Mouse (Mus musculus): Measurements from ENCODE around the gene Galnt2. TPM values are rescaled to one million over a fixed set of nuclear protein-coding genes. Genes with fewer than 3 reads are reported as not detected.

The Galnt2 gene
- polyA plus RNA-seq, 1 experiment = 11.5 TPM

DNA sequence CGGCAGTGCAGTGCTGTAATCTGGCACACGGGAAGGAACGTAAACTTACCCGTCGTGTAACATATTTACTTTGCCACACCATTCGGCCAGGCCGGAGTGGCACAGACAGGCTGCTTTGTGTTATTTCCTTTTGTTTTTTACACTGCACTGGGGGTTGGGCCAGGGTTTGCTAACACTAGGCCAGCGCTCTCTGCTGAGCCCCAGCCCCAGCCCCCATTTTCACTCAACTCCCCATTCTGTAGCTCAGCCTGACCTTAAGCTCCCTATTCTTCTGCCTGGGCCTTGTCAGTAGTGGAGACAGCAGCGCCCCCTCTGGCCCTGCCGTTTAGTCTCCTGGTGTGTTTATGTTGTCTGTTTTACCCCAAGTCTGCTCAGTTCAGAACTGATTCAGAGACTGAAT is 83.6 kb downstream of the Galnt2 start:
- H3K27ac ChIP-seq (ENCODE audit: control insufficient read depth, insufficient read depth, low read depth, low read length, poor library complexity) = no peak overlapping the region
- WGBS = 79% methylated on average over 10 of the region's 10 CpGs
- no peaks in the 10 kb centered on the region; the same call in 1 of the 2 replicates for H3K4me1 ChIP-seq (ENCODE audit: control insufficient read depth, insufficient read depth, low read length)

DNA sequence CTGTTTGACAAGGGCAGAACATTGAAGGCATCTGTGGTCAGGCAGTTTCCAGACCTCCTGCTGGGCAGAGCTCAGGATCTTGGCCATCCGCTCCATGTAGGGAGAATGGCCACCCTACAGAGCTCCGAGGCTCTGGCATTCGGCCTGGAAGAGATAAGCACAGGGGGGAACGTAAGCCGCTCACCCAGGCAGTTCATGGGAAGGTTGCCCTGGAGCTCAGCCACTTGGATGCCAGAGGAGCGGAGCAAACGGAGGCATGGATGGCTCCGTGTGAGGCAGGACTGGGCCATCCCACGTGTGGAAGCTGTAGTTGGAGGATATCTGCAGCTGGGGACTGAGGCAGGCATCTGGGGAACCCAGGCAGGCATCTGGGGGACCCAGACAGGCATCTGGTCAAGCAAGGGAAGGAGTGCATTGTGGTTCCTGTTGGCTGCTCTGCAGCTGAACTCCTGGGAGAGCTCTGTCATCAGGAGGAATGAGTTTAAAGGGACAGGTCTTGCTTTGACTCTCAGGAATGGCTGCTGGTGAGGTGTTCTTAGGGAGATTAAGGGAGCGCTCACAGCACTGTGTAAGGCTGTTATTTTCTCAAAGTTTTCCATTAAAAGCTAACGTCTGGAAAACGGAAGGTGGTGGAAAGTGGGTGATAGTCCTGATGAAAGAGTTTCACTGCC is 85.4 kb downstream of the Galnt2 start:
- H3K4me1 ChIP-seq (ENCODE audit: control insufficient read depth, insufficient read depth, low read length) = no peaks in the 10 kb centered on the region; the same call in 1 of the 2 replicates
- TF ChIP-seq POLR2A (IDR thresholded peaks at IDR 0.05; ENCODE audit: borderline replicate concordance, control insufficient read depth, low read depth, low read length) = no peak
- no peak for TF ChIP-seq CTCF (IDR thresholded peaks at IDR 0.05; ENCODE audit: control insufficient read depth, insufficient read depth, low read length)

More for the DNA sequence above, 83.6 kb downstream of the Galnt2 start:
- no peak for TF ChIP-seq POLR2A (IDR thresholded peaks at IDR 0.05; ENCODE audit: borderline replicate concordance, control insufficient read depth, low read depth, low read length)
- 0 out of 2 replicates have a peak, but pooled peaks have one; percentile 21 for TF ChIP-seq CTCF (IDR thresholded peaks at IDR 0.05; ENCODE audit: control insufficient read depth, insufficient read depth, low read length)
- H3K4me3 ChIP-seq (replicated peaks; ENCODE audit: control insufficient read depth, low read depth, low read length) = no peak overlapping the region

GRCm38 (mm10) chr8:124317191-124317682 is 86.0 kb downstream of the Galnt2 start:
- 9% methylated on average over 8 of the region's 8 CpGs for WGBS
- H3K27ac ChIP-seq (ENCODE audit: control insufficient read depth, insufficient read depth, low read depth, low read length, poor library complexity) = no peak overlapping the region; the same call in 1 of the 2 replicates
- no peaks in the 10 kb centered on the region; the same call in 1 of the 2 replicates for H3K4me1 ChIP-seq (ENCODE audit: control insufficient read depth, insufficient read depth, low read length)
- no peak overlapping the region for H3K4me3 ChIP-seq (replicated peaks; ENCODE audit: control insufficient read depth, low read depth, low read length)
- no peak for TF ChIP-seq POLR2A (IDR thresholded peaks at IDR 0.05; ENCODE audit: borderline replicate concordance, control insufficient read depth, low read depth, low read length)
- TF ChIP-seq CTCF (IDR thresholded peaks at IDR 0.05; ENCODE audit: control insufficient read depth, insufficient read depth, low read length) = no peak

More for the DNA sequence above, 85.4 kb downstream of the Galnt2 start:
- H3K4me3 ChIP-seq (replicated peaks; ENCODE audit: control insufficient read depth, low read depth, low read length) = no peak overlapping the region
- no peak overlapping the region; the same call in 1 of the 2 replicates for H3K27ac ChIP-seq (ENCODE audit: control insufficient read depth, insufficient read depth, low read depth, low read length, poor library complexity)
- WGBS = 54% methylated on average over 12 of the region's 12 CpGs

DNA sequence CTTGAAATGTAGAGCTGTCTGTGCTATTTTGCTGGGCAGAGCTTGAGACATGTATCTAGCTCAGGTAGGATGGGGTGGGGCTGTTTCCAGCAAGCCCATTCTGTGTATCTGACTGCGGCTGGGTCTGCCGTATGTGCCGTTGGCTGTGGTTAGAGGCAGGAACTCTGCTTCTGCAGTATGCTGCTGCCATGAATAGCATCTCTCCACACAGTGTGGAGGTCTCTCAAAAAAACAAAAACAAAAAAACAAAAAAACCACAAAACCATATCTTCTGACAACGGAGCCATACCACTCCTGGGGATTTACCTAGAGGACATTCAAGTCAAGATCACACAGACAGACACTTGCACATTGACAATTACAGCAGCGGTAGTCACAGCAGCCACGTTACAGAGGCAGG is 86.6 kb downstream of the Galnt2 start:
- no peak overlapping the region for H3K4me3 ChIP-seq (replicated peaks; ENCODE audit: control insufficient read depth, low read depth, low read length)
- 11% methylated on average over 6 of the region's 6 CpGs for WGBS
- H3K4me1 ChIP-seq (ENCODE audit: control insufficient read depth, insufficient read depth, low read length) = no peaks in the 10 kb centered on the region; the same call in 1 of the 2 replicates
- no peak overlapping the region for H3K27ac ChIP-seq (ENCODE audit: control insufficient read depth, insufficient read depth, low read depth, low read length, poor library complexity)
- TF ChIP-seq POLR2A (IDR thresholded peaks at IDR 0.05; ENCODE audit: borderline replicate concordance, control insufficient read depth, low read depth, low read length) = no peak
- TF ChIP-seq CTCF (IDR thresholded peaks at IDR 0.05; ENCODE audit: control insufficient read depth, insufficient read depth, low read length) = no peak

- TF ChIP-seq CTCF (IDR thresholded peaks at IDR 0.05; ENCODE audit: control insufficient read depth, insufficient read depth, low read length) = no peak
- TF ChIP-seq POLR2A (IDR thresholded peaks at IDR 0.05; ENCODE audit: borderline replicate concordance, control insufficient read depth, low read depth, low read length) = no peak
- H3K4me3 ChIP-seq (replicated peaks; ENCODE audit: control insufficient read depth, low read depth, low read length) = no peak overlapping the region
- no peak overlapping the region; the same call in 1 of the 2 replicates for H3K27ac ChIP-seq (ENCODE audit: control insufficient read depth, insufficient read depth, low read depth, low read length, poor library complexity)
- 30% methylated on average over 11 of the region's 11 CpGs for WGBS
- no peaks in the 10 kb centered on the region; the same call in 1 of the 2 replicates for H3K4me1 ChIP-seq (ENCODE audit: control insufficient read depth, insufficient read depth, low read length)
These were observed 87.6 kb downstream of the Galnt2 start for GRCm38 (mm10) chr8:124318612-124319315.

DNA sequence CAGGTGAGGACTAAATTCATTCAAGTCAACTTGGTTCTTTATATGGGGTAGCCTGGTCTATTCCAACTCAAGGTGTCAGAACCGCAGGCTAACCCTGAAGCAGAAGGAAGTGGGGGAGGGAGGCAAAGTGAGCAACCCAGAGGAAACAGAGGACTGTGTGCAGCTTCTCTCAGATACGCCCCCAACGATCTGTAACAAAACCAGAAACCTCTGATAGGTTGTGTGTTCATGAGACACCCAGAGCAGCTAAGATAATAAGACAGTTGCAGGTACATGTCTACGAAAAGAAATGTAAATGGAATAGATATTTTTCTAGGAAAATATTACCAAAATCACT is 88.1 kb downstream of the Galnt2 start:
- WGBS = 11% methylated on average over 4 of the region's 4 CpGs
- no peak overlapping the region for H3K4me3 ChIP-seq (replicated peaks; ENCODE audit: control insufficient read depth, low read depth, low read length)
- TF ChIP-seq POLR2A (IDR thresholded peaks at IDR 0.05; ENCODE audit: borderline replicate concordance, control insufficient read depth, low read depth, low read length) (no peak), CTCF (IDR thresholded peaks at IDR 0.05; ENCODE audit: control insufficient read depth, insufficient read depth, low read length) (no peak)
- no peak overlapping the region for H3K27ac ChIP-seq (ENCODE audit: control insufficient read depth, insufficient read depth, low read depth, low read length, poor library complexity)
- no peaks in the 10 kb centered on the region; the same call in 1 of the 2 replicates for H3K4me1 ChIP-seq (ENCODE audit: control insufficient read depth, insufficient read depth, low read length)

DNA sequence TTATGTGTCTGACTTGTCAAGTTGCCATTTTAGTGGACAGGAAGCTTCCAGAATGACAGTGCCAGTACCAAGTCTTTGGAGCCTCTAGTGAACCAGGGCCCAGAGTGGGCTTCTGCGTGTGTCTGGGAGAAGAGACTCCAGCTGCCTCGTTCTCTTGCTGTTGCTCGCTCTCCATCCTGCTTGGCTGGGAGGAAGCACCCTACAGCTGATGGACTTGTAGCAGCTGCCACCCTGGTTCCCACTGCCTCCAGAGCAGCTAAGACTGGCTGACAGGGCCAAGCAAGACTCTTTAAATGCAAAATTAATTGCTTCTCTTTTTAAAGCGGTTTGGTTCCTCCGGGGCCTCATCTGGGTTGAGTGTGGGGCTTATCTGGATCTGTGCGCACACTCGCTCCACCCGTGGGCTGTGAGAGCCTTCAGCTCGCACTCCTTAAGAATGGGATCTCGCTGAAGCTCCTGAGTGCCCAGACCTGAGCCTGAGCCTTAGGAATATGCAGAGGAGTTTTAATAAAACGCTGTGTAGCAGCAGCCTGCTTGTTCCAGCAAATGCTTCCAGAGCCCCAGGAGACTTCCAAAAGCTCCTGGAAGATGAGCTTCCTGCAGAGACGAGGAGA is 90.1 kb downstream of the Galnt2 start:
- Histone ChIP-seq H3K4me1 (ENCODE audit: control insufficient read depth, insufficient read depth, low read length) (no peaks in the 10 kb centered on the region; the same call in 1 of the 2 replicates), H3K4me3 (replicated peaks; ENCODE audit: control insufficient read depth, low read depth, low read length) (no peak overlapping the region), H3K27ac (ENCODE audit: control insufficient read depth, insufficient read depth, low read depth, low read length, poor library complexity) (no peak overlapping the region)
- TF ChIP-seq CTCF (IDR thresholded peaks at IDR 0.05; ENCODE audit: control insufficient read depth, insufficient read depth, low read length) = no peak
- TF ChIP-seq POLR2A (IDR thresholded peaks at IDR 0.05; ENCODE audit: borderline replicate concordance, control insufficient read depth, low read depth, low read length) = no peak
- 43% methylated on average over 12 of the region's 12 CpGs for WGBS

- Histone ChIP-seq H3K27ac (ENCODE audit: control insufficient read depth, insufficient read depth, low read depth, low read length, poor library complexity) (no peak overlapping the region), H3K4me1 (ENCODE audit: control insufficient read depth, insufficient read depth, low read length) (no peaks in the 10 kb centered on the region; the same call in 1 of the 2 replicates), H3K4me3 (replicated peaks; ENCODE audit: control insufficient read depth, low read depth, low read length) (no peak overlapping the region)
- TF ChIP-seq CTCF (IDR thresholded peaks at IDR 0.05; ENCODE audit: control insufficient read depth, insufficient read depth, low read length) = no peak
- no peak for TF ChIP-seq POLR2A (IDR thresholded peaks at IDR 0.05; ENCODE audit: borderline replicate concordance, control insufficient read depth, low read depth, low read length)
- 91% methylated on average over 14 of the region's 14 CpGs for WGBS
These were observed 92.2 kb downstream of the Galnt2 start for GRCm38 (mm10) chr8:124323356-124323755.

Measured in bone marrow, adult 2 months (tissue).